Mouse (Mus musculus) 416B (cell line): ENCODE measurements around the gene Taf4.
A peak's percentile ranks its signal among the peaks of the same experiment; 100 is the strongest.

ENCODE experiments used
- DNase-seq: peaks from one replicate; pipeline ENCODE4 v3.0.0; 2011; ENCODE audit warnings: low read depth

The Taf4 gene

GRCm38 (mm10) chr2:179976628-179977343 is at the start of gene Taf4:
Taf4 (minus strand) TSS chr2:179976646.
- DNase-seq = peak; percentile 89

GRCm38 (mm10) chr2:180025861-180026200 is 49.4 kb upstream of the Taf4 start:
- no peak for DNase-seq

GRCm38 (mm10) chr2:180025135-180025860 is 48.9 kb upstream of the Taf4 start:
- DNase-seq = peak; percentile 35

- peak; percentile 98 for DNase-seq
Observed at GRCm38 (mm10) chr2:180024401-180025098, 48.1 kb upstream of the Taf4 start, which contains the start of gene Lsm14b. Lsm14b (plus strand) TSS chr2:180024987.

- no peak for DNase-seq
Observed at GRCm38 (mm10) chr2:180022751-180023150, 46.3 kb upstream of the Taf4 start.

GRCm38 (mm10) chr2:180020919-180021318 is 44.5 kb upstream of the Taf4 start:
- no peak for DNase-seq

- DNase-seq = no peak
Observed at GRCm38 (mm10) chr2:180020091-180020661, 43.7 kb upstream of the Taf4 start.

GRCm38 (mm10) chr2:180018573-180018972 is 42.1 kb upstream of the Taf4 start:
- DNase-seq = no peak

- DNase-seq = no peak
Observed at GRCm38 (mm10) chr2:180017632-180018031, 41.2 kb upstream of the Taf4 start.

- DNase-seq = no peak
Observed at GRCm38 (mm10) chr2:180013686-180014085, 37.2 kb upstream of the Taf4 start.

GRCm38 (mm10) chr2:180011370-180011769 is 34.9 kb upstream of the Taf4 start:
- DNase-seq = no peak

- DNase-seq = no peak
Observed at GRCm38 (mm10) chr2:180010686-180011085, 34.2 kb upstream of the Taf4 start.

GRCm38 (mm10) chr2:180006352-180007017 is 30.0 kb upstream of the Taf4 start:
- no peak for DNase-seq

- no peak for DNase-seq
Observed at GRCm38 (mm10) chr2:180005656-180006351, 29.4 kb upstream of the Taf4 start.

- DNase-seq = no peak
Observed at GRCm38 (mm10) chr2:180001635-180002034, 25.2 kb upstream of the Taf4 start.

- no peak for DNase-seq
Observed at GRCm38 (mm10) chr2:179998431-179998830, 22.0 kb upstream of the Taf4 start.

GRCm38 (mm10) chr2:179993071-179993470 is 16.6 kb upstream of the Taf4 start:
- DNase-seq = no peak

- no peak for DNase-seq
Observed at GRCm38 (mm10) chr2:179989098-179989497, 12.7 kb upstream of the Taf4 start.

GRCm38 (mm10) chr2:179986437-179987022 is 10.1 kb upstream of the Taf4 start:
- DNase-seq = peak; percentile 44

GRCm38 (mm10) chr2:179985695-179986094 is 9.2 kb upstream of the Taf4 start:
- DNase-seq = no peak

- DNase-seq = no peak
Observed at GRCm38 (mm10) chr2:179984830-179985229, 8.4 kb upstream of the Taf4 start.
